Mouse (Mus musculus) liver, embryonic 16.5 days (tissue): ENCODE results near the gene Dchs2. TPM values are rescaled to one million over a fixed set of nuclear protein-coding genes. Genes with fewer than 3 reads are reported as not detected.

Experiments used
- ATAC-seq: fragments of 200-750 bp; cut with Nextera tagmentation; 2 replicates; pipeline ENCODE4 v1.8.0; 2017; ENCODE audit warnings: low read depth, mild to moderate bottlenecking, moderate number of reproducible peaks, moderate library complexity
- H3K27ac ChIP-seq: fragments of 300-500 bp; sonication (generic); 2 replicates; pipeline ENCODE4 v1.5.1; 2014; ENCODE audit warnings: mild to moderate bottlenecking, low read length
- H3K27me3 ChIP-seq: fragments of 300-500 bp; sonication (generic); 2 replicates; pipeline ENCODE4 v1.6.1; 2014; ENCODE audit warnings: low read depth, low read length, mixed read lengths; ENCODE audit not compliant: control insufficient read depth, insufficient read depth
- H3K36me3 ChIP-seq: fragments of 300-500 bp; sonication (generic); 2 replicates; pipeline ENCODE4 v1.6.1; 2014; ENCODE audit warnings: mild to moderate bottlenecking; ENCODE audit not compliant: control insufficient read depth, insufficient read depth
- H3K4me1 ChIP-seq: fragments of 300-500 bp; sonication (generic); 2 replicates; pipeline ENCODE4 v1.6.1; 2014; ENCODE audit warnings: low read depth, low read length, mixed read lengths; ENCODE audit not compliant: control insufficient read depth
- H3K4me2 ChIP-seq: fragments of 300-500 bp; sonication (generic); 2 replicates; pipeline ENCODE4 v1.6.1; 2014; ENCODE audit warnings: low read depth, low read length, mixed read lengths
- H3K4me3 ChIP-seq: fragments of 300-500 bp; sonication (generic); 2 replicates; pipeline ENCODE4 v1.5.1; 2014; ENCODE audit warnings: low read depth, mild to moderate bottlenecking, low read length
- H3K9ac ChIP-seq: fragments of 300-500 bp; sonication (generic); 2 replicates; pipeline ENCODE4 v1.6.1; 2014; ENCODE audit warnings: low read depth, low read length
- H3K9me3 ChIP-seq: fragments of 300-500 bp; sonication (generic); replicated peaks from 2 replicates; pipeline ENCODE4 v1.6.1; 2016; ENCODE audit warnings: low read length; ENCODE audit not compliant: control insufficient read depth
- WGBS: fragments of 180-500 bp; shearing (Covaris S2); extraction: QIAGEN DNeasy Blood & Tissue Kit; methylation state at CpG from one replicate; pipeline ENCODE4 v1.1.7; 2014; ENCODE audit not compliant: insufficient replicate concordance; 5-methylcytosine and 5-hydroxymethylcytosine counted together
- polyA plus RNA-seq: library from polyadenylated mRNA; unstranded; fragments of >200 nt; fragmentation: Nextera tagmentation; extraction: Ambion mirVana; gene quantifications from 2 replicates; pipeline ENCODE4 v1.2.1, GENCODE M21; 2015

Gene Dchs2
- polyA plus RNA-seq, 1 experiment from 2014 or later, result 0.01 TPM

DNA sequence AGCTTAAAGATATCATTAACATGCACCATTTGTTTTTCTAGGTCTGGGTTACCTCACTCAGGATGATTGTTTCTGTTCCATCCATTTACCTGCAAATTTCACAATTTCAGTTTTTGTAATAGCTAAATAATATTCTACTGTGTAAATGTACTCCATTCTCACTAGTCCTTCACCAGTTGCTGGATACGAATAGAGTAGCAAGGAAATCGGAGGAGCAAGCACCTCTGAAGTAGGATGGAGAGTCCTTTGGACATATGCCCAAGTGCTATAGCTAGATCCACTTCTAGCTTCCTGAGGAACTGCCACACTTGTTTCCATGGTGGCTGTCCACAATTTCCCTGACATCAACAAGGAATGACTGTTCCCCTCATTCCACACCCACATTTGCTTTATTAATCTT is 63.5 kb downstream of the Dchs2 start:
- H3K27me3 ChIP-seq, result no peaks in the 10 kb centered on the region
- H3K36me3 ChIP-seq, result no peaks in the 10 kb centered on the region
- no peak overlapping the region for H3K4me2 ChIP-seq
- no peak overlapping the region for H3K27ac ChIP-seq
- no peaks in the 10 kb centered on the region for H3K9me3 ChIP-seq
- whole genome bisulfite sequencing, result 65% methylated on average over 2 of the region's 2 CpGs
- no peak overlapping the region for H3K9ac ChIP-seq
- no peak overlapping the region for H3K4me3 ChIP-seq
- H3K4me1 ChIP-seq, result no peaks in the 10 kb centered on the region
- no peak for ATAC-seq

- ATAC-seq, result no peak
- Histone ChIP-seq H3K27me3 (no peaks in the 10 kb centered on the region), H3K36me3 (no peaks in the 10 kb centered on the region), H3K4me3 (no peak overlapping the region), H3K4me1 (no peaks in the 10 kb centered on the region), H3K4me2 (no peak overlapping the region), H3K9ac (no peak overlapping the region), H3K27ac (no peak overlapping the region), H3K9me3 (no peaks in the 10 kb centered on the region)
- 32% methylated on average over 1 of the region's 1 CpGs for WGBS
These were observed 64.7 kb downstream of the Dchs2 start for GRCm38 (mm10) chr3:83192401-83192800.

DNA sequence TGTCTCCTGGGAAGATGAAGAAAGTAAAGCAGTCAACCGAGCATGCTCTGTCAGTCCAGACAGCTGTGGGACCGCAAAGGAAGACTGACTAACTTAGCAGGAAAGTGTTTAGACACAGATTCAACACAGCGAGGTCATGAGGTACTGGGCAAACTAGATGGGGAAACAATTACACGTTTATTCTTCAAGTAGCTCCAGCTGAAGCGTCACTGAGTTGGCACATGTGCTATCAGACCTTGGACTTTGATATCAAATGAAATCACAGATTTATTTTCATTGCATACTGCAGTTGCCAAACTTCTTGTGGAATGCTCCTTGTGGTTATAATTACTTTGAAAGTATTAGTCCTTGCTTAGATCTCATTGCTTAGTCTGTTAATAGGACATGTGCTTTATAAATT is 67.2 kb downstream of the Dchs2 start:
- WGBS, result 47% methylated on average over 5 of the region's 5 CpGs
- H3K27me3 ChIP-seq, result no peaks in the 10 kb centered on the region
- H3K27ac ChIP-seq, result no peak overlapping the region
- ATAC-seq, result no peak
- H3K9ac ChIP-seq, result no peak overlapping the region
- no peaks in the 10 kb centered on the region for H3K9me3 ChIP-seq
- H3K4me1 ChIP-seq, result no peaks in the 10 kb centered on the region
- no peak overlapping the region for H3K4me3 ChIP-seq
- H3K36me3 ChIP-seq, result no peaks in the 10 kb centered on the region
- H3K4me2 ChIP-seq, result no peak overlapping the region

DNA sequence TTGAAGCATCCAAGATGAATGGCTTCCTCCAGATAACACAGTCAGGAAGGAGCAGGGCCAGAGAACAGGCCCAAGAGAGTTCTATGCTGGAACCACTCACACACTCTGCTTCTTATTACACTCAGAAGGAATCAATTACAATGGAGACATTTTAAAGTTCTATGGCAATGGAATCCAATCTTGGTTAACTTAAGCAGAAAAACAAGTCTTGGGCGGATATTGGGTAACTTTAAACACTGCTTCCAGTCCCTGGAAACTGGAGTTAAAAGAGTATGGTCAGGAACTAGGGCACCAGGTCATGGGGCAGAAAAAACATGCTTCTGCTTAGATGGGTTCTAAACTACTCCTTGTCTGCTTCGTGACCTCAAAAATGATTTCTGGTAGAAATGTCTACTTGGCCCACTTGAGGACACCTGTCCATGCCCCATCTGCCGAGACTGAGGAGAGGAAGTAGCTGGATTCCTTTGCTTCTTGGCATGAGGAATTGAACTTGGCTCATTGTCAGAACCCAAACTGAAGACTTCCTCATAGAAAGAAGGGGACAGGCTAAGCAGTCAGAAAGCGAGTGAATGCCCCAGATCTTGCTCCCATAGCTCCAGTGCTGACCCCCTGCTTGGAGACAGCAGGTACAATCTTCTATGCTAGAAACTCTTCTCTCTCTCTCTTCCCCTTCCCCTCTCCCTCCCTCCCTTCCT is 73.7 kb downstream of the Dchs2 start:
- 31% methylated on average over 4 of the region's 4 CpGs for WGBS
- no peak overlapping the region for H3K9ac ChIP-seq
- no peak overlapping the region for H3K4me3 ChIP-seq
- H3K4me1 ChIP-seq, result no peaks in the 10 kb centered on the region
- no peak overlapping the region for H3K4me2 ChIP-seq
- no peak for ATAC-seq
- H3K27me3 ChIP-seq, result no peaks in the 10 kb centered on the region
- no peaks in the 10 kb centered on the region for H3K36me3 ChIP-seq
- no peaks in the 10 kb centered on the region for H3K9me3 ChIP-seq
- no peak overlapping the region for H3K27ac ChIP-seq

DNA sequence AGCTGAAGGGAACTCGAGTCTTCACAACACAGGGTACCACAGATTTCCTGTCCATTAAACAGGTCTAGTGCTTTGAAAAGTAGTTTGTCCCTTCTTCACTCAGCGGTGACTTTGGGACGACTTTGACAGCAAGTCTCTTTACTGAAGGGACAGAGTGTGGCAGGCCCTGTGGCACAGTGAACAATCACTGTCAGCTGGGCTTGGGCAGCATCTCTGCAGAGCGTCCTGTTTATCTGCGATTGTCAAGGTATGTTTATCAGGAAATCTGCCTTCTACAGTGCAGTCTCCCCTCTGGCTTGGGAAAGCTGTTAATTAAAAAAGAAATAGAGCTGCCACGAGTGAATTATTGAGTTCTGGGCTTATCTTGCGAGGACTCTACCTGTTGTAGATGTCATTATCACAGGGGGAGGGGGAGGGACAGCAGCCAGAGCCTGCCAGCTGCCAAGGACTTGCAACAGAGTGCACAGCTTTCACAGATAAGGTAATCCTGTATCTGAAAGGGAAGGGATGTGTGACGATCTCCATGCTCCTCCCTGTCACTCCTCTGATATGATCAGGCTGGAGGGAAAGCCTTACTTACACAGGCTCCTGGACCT is 77.4 kb downstream of the Dchs2 start:
- Histone ChIP-seq H3K4me1 (no peaks in the 10 kb centered on the region), H3K27me3 (no peaks in the 10 kb centered on the region), H3K9me3 (no peaks in the 10 kb centered on the region), H3K36me3 (no peaks in the 10 kb centered on the region), H3K4me2 (no peak overlapping the region), H3K27ac (no peak overlapping the region), H3K9ac (no peak overlapping the region), H3K4me3 (no peak overlapping the region)
- no peak for ATAC-seq
- 19% methylated on average over 8 of the region's 8 CpGs for WGBS

DNA sequence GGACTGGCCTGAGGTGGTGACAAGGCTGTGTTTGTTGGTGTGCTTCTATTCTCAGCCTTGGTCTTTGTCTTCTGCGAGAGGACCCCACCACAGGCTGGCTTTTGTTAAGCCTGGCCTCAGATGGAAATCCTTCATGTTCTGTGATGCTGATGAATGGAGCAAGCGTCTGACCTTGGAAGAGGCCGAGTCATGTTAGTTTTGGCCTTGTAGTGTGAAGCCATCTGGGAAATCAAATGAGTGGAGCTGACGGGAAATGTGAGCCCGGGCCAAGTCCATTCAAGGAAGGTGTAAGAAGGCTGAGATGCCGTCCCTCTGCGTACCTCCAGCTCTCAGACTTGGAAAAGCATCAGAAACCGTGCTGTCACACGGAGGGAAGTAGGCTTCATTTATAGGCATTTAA is 81.9 kb downstream of the Dchs2 start:
- Histone ChIP-seq H3K27ac (no peak overlapping the region), H3K27me3 (no peaks in the 10 kb centered on the region), H3K9ac (no peak overlapping the region), H3K4me2 (no peak overlapping the region), H3K9me3 (no peaks in the 10 kb centered on the region), H3K36me3 (no peaks in the 10 kb centered on the region), H3K4me1 (no peaks in the 10 kb centered on the region), H3K4me3 (no peak overlapping the region)
- no peak for ATAC-seq
- 60% methylated on average over 9 of the region's 9 CpGs for WGBS

DNA sequence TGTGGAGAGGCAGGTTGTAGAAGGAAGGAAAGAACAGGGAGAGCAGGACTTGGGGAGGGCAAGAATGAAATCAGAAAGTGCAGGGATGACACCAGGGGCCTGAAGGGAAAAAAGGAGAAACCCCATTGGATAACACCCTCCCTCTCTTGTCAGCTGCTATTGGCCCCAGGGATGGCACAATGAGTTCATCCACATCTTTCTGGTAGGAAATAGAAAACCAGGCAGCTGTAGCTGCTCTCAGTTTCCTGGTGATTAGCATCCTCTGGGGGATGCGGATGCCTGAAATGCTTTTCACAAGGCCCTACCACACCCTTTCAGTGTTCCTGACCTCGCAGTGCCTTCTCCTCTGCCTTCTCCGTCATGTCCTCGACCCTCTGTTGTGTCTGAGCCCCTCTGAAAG is 82.5 kb downstream of the Dchs2 start:
- 53% methylated on average over 4 of the region's 4 CpGs for WGBS
- Histone ChIP-seq H3K36me3 (no peaks in the 10 kb centered on the region), H3K4me2 (no peak overlapping the region), H3K4me1 (no peaks in the 10 kb centered on the region), H3K9me3 (no peaks in the 10 kb centered on the region), H3K9ac (no peak overlapping the region), H3K27ac (no peak overlapping the region), H3K4me3 (no peak overlapping the region), H3K27me3 (no peaks in the 10 kb centered on the region)
- ATAC-seq, result no peak

DNA sequence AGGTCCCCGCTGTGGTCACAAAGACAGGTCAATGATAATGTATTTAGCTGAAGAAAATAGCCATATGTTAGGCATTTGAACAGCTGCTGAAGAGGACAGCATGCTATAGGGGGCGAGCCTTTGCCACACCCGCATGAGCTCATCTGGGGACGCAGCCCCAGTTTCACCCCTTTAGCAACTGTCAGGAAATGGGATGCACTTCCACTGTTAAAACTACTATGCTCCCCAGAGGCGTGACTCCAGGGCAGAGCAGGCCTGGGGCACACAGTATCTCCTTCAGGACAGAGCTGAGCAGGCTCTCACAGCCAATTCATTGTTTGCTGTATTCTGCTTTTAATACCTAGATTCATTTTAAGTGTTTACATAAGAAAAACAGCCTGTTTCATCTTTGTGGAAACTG is 84.2 kb downstream of the Dchs2 start:
- ATAC-seq, result no peak
- 55% methylated on average over 5 of the region's 5 CpGs for WGBS

DNA sequence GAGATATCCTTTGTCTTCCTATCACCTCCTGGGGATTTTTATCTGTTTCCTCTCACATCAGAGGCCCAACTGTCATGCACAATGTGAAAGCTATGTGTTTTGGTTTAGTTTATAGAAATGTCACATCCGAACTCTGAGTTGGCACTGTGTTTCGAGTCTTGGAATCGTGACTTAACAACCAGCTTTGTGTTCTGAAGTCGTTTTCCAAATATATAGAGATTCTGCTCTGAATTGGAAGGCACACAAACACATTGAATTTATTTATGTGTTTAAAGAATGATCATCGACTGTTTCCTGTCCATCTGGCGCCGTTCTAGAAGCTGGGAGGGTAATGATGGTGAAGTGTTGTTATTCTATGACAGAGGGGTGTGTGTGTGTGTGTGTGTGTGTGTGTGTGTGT is 84.8 kb downstream of the Dchs2 start:
- Histone ChIP-seq H3K4me2 (no peak overlapping the region), H3K9ac (no peak overlapping the region), H3K4me1 (no peaks in the 10 kb centered on the region), H3K9me3 (no peaks in the 10 kb centered on the region), H3K36me3 (no peaks in the 10 kb centered on the region), H3K4me3 (no peak overlapping the region), H3K27me3 (no peaks in the 10 kb centered on the region), H3K27ac (no peak overlapping the region)
- WGBS, result 53% methylated on average over 7 of the region's 7 CpGs
- ATAC-seq, result no peak

More for the DNA sequence above, 84.2 kb downstream of the Dchs2 start:
- H3K4me1 ChIP-seq, result no peaks in the 10 kb centered on the region
- no peaks in the 10 kb centered on the region for H3K36me3 ChIP-seq
- no peak overlapping the region for H3K4me2 ChIP-seq
- no peak overlapping the region for H3K4me3 ChIP-seq
- no peaks in the 10 kb centered on the region for H3K9me3 ChIP-seq
- no peaks in the 10 kb centered on the region for H3K27me3 ChIP-seq
- H3K9ac ChIP-seq, result no peak overlapping the region
- H3K27ac ChIP-seq, result no peak overlapping the region
